Mouse (Mus musculus): Measurements from ENCODE around the gene Ermard.
A peak's percentile ranks its signal among the peaks of the same experiment; 100 is the strongest.
"Not testable (repeated sequence)": the region's sequence is repeated elsewhere in the genome, so short reads cannot be mapped to it uniquely, and the experiment has no call there.

Gene Ermard

DNA sequence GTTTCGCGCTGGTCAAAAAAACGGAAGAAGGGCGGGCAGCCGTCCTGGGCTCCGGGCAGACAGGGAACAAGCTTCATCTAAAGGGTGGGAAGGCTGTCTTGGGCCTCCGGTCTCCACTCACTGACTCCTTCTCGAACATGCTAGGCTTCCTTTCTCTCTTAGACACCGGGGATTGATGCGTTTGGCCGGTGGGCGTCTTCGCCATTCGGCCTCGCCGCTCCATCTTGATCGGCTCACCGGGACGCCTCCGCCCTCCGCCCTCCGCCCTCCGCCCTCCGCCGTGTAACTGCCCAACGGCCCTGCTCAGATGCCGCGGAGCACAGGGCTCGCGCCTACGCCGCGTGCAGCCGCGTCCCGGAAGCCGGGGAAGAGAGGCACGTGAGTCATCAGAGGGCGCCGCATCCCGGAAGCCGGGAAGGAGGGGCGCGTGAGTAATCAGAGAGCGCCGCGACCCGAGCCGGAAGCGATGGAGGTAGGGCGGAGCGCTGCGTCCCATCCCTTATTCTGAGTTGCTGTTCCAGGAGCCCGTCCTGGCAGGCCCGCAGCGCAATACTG, at the start of gene Ermard, which contains the start of the genes Tcte3 and Gm3448:
Gene Ermard, plus strand, starts transcription at position 34 of the 555 bp plus-strand sequence.
Gene Tcte3, minus strand, starts transcription at position 314 of the 555 bp plus-strand sequence.
Gene Gm3448, minus strand, starts transcription at position 363 of the 555 bp plus-strand sequence.
- not testable (repeated sequence) for DNase-seq (ENCODE audit: low read depth, low spot score)

DNA sequence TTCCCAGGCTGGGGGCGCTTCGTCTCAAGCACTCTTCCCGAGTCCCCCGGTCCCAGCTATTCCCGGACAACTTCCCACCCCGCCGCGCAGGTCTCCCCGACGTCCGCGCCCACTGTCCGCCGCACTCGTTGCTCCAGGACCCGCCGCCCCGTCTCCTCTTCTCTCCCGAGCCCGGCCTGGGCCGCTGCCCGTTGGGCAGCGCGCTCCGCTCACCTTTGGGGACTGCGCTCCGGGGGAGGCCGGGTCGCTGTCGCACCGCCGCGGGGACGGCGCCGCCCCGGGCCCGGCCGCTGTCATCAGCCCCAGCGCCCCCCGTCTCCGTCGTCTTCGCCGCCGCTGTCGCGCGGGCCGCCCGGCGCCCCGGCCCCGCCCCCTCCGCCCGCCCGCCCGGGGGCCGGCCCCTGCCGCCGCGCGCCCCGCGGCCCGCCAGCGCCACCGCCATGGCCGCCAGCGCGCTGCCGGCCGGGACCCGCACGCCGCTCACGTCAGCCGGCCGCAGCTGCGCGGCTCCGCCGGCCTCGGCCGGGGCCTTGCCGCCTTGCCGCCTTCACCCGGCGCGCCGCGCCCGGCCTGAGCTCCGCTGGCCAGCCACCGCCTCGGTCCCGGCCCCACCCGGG, 48.4 kb upstream of the Ermard start:
- DNase-seq (ENCODE audit: low read depth, low spot score), result not testable (repeated sequence)

DNA sequence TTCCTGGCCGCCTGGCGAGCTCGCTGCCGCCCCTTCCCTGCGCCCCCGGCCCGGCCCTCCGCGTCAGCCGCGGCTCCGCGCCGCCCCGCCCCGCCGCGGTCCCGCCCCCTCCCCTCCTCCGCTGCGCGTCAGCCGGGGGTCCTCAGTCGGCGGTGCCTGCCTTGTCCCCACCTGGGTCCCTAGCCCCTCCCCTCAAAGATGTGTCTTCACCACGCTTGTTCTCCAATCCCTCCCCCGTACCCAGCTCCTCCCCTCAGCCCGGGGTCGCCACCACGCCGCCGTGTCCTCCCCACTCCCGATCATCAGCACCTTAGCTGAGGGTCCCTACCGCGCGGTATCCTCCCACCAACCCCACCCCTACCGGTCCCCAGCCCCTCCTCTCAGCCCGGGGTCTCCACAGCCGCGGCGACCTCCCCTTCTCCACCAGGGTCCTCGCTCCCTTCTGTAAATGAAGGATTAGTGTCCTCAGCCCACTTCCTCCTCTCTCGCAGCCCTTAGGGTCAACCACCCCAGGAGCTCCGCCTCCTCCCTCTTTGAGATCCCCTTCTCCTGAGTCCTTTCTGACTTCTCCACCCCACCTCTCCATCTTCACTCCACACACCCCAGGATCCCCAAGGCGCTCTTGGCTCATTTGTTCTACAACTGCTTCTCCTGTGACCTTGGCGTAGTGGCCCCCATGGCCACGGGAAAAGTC, 47.7 kb upstream of the Ermard start:
- DNase-seq (ENCODE audit: low read depth, low spot score), result not testable (repeated sequence)

DNA sequence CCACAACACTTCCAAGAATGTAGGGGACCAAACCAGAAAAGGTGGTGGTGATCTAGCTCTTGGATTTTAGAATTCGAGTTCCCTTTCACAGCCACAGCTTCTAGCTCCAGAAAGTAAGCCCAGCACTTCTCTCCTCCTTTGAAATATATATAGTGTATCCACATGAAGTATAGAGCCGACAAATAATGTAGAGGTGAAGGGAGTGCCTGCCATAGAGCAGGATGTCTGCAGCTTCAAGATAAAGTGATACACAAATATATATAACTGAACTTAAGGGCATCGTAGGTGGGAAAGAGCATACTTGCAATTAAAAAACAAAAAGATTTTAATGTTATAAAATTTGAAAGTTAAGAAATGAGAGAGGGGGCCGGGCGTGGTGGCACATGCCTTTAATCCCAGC, 46.9 kb upstream of the Ermard start:
- DNase-seq (ENCODE audit: low read depth, low spot score), result not testable (repeated sequence)

GRCm38 (mm10) chr17:15000047-15000446, 41.0 kb upstream of the Ermard start:
- not testable (repeated sequence) for DNase-seq (ENCODE audit: low read depth, low spot score)

DNA sequence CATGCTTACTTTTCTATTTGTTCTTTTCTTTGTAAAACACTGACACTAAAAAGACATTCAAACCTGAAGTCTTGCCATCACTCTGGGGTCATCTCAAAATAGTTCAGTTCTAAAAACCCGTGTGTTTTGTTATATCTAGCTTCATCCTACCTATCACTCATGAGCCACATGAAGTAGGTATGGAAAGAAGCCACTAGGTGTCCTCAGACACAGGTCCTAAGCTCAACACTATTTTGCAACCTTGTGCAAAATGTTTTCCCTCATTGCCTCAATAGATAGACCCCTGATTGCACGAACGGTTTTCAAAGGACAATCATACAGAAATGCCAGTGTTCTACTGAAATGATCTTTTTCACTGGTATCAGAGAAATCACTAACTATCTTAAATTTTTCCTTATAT, 31.9 kb upstream of the Ermard start:
- not testable (repeated sequence) for DNase-seq (ENCODE audit: low read depth, low spot score)

DNA sequence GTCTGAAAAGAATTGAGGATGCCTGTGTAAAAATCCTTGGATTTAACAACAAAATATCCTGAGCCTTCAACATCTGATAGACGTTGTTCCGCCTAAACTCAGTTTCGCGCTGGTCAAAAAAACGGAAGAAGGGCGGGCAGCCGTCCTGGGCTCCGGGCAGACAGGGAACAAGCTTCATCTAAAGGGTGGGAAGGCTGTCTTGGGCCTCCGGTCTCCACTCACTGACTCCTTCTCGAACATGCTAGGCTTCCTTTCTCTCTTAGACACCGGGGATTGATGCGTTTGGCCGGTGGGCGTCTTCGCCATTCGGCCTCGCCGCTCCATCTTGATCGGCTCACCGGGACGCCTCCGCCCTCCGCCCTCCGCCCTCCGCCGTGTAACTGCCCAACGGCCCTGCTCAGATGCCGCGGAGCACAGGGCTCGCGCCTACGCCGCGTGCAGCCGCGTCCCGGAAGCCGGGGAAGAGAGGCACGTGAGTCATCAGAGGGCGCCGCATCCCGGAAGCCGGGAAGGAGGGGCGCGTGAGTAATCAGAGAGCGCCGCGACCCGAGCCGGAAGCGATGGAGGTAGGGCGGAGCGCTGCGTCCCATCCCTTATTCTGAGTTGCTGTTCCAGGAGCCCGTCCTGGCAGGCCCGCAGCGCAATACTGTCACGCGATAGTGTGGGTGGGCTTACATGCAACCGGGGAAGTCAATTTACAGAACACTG, 31.1 kb upstream of the Ermard start, which contains the start of gene Gm3435:
Gene Gm3435, plus strand, starts transcription at position 471 of the 708 bp plus-strand sequence.
- not testable (repeated sequence) for DNase-seq (ENCODE audit: low read depth, low spot score)

DNA sequence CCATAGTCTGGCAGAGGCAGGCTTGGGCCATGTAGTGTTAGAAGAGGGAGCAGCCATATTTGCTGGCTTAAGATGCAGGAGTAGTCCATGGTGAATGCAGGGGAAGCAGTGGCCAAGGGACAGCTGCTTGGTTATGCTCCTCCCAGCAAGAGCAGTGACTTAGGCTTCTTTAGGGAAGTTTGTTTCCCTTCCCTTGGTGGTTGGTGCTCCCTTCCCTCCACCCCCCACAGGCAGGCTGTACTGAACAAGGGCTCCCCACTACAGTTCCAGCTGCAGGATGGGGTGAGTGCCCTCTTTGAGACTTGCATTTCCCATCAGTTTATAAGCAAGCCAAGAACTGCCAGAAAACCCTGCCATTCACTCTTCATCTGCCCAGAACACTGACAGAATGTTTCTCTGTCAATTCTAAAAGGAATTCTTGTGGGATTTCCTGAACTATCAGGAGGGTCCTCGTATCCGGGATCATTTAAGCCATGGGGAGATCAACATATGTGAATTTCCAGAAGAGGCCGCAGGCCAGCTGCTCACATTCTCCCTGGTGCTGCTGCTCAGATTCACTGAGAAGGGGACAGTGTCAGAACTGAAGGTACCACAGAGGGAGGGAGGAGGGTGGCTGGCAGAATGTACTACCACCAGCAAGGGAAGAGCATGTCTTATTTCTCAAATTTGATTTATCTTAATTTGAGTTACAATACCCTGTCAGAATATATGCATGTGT, 19.3 kb upstream of the Ermard start:
- DNase-seq (ENCODE audit: low read depth, low spot score), result peak; percentile 46

- DNase-seq (ENCODE audit: low read depth, low spot score), result not testable (repeated sequence)
Observed at GRCm38 (mm10) chr17:15023878-15024492, 17.0 kb upstream of the Ermard start.

- not testable (repeated sequence) for DNase-seq (ENCODE audit: low read depth, low spot score)
Observed at GRCm38 (mm10) chr17:15024502-15025193, 16.4 kb upstream of the Ermard start.

- not testable (repeated sequence) for DNase-seq (ENCODE audit: low read depth, low spot score)
Observed at GRCm38 (mm10) chr17:15025513-15025912, 15.5 kb upstream of the Ermard start.

- not testable (repeated sequence) for DNase-seq (ENCODE audit: low read depth, low spot score)
Observed at GRCm38 (mm10) chr17:15031414-15031813, 9.6 kb upstream of the Ermard start.

GRCm38 (mm10) chr17:15040455-15040854, 553 bp upstream of the Ermard start:
- DNase-seq (ENCODE audit: low read depth, low spot score), result not testable (repeated sequence)

DNA sequence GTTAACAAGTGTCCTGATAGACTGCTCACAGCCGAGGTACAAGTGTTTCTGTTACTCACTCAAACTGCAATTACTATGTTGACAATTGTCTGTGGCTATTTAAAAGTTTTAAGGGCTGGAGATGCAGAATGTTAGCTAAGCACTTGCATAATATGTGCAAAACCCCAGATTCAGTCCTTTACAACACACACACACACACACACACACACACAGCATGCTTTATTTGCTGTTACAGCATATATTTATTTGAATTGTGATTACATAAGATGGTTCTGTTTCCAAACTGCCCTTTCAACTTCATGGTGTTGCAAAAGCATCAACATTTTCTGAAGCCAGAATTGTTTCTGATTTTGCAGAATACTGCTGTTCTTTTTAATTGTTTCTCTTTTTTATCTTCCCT, 9.3 kb downstream of the Ermard start:
- not testable (repeated sequence) for DNase-seq (ENCODE audit: low read depth, low spot score)

GRCm38 (mm10) chr17:15052766-15053165, 11.8 kb downstream of the Ermard start:
- not testable (repeated sequence) for DNase-seq (ENCODE audit: low read depth, low spot score)

DNA sequence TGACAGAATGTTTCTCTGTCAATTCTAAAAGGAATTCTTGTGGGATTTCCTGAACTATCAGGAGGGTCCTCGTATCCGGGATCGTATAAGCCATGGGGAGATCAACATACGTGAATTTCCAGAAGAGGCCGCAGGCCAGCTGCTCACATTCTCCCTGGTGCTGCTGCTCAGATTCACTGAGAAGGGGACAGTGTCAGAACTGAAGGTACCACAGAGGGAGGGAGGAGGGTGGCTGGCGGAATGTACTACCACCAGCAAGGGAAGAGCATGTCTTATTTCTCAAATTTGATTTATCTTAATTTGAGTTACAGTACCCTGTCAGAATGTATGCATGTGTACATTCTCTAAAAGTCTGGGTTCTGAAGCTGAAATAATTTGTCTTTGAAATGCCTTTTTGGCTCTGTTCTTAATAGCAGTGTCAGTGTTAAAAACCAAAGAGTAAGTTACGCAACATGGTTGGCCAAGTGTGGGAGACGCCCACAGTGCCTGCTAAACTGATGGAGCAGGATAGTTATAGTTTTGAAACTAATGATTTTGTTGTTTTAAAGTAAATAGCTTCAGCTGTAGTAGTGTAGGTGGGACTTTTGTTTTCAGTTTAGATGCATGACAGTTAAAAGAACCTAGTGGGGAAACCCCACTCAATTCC, 12.3 kb downstream of the Ermard start:
- not testable (repeated sequence) for DNase-seq (ENCODE audit: low read depth, low spot score)

- DNase-seq (ENCODE audit: low read depth, low spot score), result not testable (repeated sequence)
Observed at GRCm38 (mm10) chr17:15053829-15054200, 12.8 kb downstream of the Ermard start.

- DNase-seq (ENCODE audit: low read depth, low spot score), result no peak
Observed at GRCm38 (mm10) chr17:15055925-15056324, 14.9 kb downstream of the Ermard start.

GRCm38 (mm10) chr17:15058161-15058591, 17.2 kb downstream of the Ermard start:
- no peak for DNase-seq (ENCODE audit: low read depth, low spot score)

GRCm38 (mm10) chr17:15059646-15060045, 18.6 kb downstream of the Ermard start:
- no peak for DNase-seq (ENCODE audit: low read depth, low spot score)
